Mouse (Mus musculus): ENCODE results near the gene Kng1.
"Not testable (repeated sequence)": the region's sequence is repeated elsewhere in the genome, so short reads cannot be mapped to it uniquely, and the experiment has no call there.

Gene Kng1

DNA sequence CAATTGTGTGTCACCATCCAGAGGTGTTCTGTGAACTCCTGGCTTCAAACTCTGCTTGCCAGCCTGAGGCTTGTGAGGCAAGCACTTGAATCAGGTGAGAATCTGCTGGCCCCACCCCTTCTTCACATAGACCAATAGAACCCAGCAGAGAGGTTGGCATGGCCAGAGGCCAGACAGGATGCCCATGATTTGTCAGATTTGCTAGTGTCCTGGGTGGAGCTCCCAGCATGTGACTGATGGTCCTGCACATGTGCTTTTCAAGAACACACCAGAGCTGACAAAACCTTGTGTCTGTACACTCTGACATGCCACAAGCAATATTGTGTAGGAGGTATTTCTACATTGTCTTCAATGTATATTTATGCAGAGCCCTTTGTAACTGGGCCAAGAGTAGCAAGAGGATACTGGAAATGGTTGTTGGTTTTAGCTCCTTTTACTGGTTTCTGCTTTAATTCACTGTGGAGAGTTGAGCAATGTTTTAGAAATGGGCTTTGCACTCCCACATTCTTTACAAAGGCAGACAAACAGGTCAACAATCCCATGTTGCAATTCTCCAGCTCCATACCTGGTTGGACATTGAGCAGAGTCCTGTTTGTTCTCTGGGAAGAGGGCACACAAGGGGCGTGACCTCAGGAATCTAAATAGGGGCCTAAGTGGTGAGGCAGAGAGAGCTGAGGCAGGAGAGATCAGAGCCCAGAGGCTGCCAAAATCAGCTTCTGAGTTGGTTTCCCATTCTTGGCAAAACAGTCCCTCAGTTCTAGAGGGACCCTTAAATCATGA is at the start of gene Kng1:
Kng1 (plus strand) TSS at position 198 of the 780 bp plus-strand sequence.
- in situ Hi-C loops (cut with MboI; ENCODE audit: unreplicated experiment in 2 of 2), result not testable (repeated sequence)

DNA sequence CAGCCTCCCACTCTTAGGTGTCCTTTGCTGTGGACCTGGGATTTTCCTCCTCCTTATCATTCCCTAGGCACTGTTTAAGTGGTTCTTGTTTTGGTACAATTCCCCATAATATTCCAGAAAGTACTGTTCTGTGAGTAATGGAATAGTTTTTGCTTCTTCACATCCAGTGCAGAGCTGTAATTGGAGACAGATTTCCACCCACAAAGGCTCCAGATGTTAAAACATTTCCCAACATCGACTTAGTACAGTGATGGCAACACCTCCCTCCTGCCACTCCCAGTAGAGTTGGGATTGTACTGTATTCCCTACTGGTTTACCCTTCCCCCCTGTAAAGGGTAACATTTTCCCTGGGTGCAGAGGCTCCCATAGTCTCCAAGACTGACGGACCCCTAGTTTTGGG is 43.9 kb upstream of the Kng1 start:
- in situ Hi-C loops (cut with MboI; ENCODE audit: unreplicated experiment in 2 of 2), result not testable (repeated sequence)

DNA sequence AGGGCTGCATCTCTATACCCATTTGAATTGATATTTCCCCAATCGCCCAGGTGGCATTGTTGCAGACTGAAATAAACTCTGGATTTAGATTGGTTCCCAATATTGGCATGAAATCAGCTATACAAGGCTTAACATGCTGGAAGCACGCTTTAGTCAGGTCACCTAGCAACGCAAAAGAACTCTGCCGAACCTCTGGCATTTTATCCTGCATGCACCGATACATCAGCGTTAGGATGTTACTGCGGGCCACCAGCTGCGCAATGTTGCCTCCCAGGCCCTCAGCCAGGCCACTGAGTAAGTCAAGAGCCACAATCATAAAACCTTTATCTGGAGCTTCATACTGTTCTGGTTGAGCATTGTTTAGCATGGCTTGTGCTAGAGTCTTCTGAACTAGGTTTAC is 43.0 kb upstream of the Kng1 start:
- in situ Hi-C loops (cut with MboI; ENCODE audit: unreplicated experiment in 2 of 2), result not testable (repeated sequence)

DNA sequence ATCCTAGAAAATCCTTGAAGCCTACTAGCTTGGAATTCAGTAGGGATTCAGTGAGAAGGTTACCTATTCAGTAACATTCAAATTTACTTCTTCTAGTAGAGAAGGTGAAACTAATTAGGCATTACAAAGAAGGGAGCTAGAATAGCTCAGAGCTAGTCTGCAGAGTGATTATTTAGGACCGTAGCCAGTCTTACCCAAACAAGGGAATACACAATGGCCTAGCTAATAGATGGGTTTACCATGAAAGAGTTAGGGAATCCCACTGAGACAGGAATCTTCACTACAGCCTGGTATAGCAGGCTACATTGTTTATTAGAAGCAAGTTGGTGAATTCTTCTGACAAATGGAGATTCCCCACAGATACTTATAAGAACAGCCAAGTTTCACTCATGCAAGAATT is 37.1 kb upstream of the Kng1 start:
- in situ Hi-C loops (cut with MboI; ENCODE audit: unreplicated experiment in 2 of 2), result not testable (repeated sequence)

DNA sequence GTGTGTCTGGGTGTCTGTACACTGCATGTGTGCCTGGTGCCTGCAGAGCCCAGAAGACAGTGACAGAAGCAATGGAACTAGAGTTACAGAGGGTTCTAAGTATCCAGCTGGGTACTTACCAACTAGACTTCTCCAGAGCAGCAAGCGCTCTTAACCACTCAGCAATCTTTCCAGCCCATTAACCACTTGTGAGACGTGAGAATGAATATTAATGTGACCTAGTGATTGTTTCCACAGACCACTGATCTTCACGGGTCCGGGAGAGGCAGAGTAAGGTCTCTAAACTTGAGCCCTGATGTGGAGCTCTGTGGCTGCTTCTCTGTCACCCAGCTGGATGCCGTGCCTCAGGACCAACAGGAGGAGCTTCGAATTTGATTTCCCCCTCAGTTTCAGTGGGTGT is 32.6 kb upstream of the Kng1 start:
- in situ Hi-C loops (cut with MboI; ENCODE audit: unreplicated experiment in 2 of 2), result loop anchor here in 1 of 2 experiments (25.0 kb wide), 1 partner anchor 713 kb away; no protein-coding TSS in a partner anchor

DNA sequence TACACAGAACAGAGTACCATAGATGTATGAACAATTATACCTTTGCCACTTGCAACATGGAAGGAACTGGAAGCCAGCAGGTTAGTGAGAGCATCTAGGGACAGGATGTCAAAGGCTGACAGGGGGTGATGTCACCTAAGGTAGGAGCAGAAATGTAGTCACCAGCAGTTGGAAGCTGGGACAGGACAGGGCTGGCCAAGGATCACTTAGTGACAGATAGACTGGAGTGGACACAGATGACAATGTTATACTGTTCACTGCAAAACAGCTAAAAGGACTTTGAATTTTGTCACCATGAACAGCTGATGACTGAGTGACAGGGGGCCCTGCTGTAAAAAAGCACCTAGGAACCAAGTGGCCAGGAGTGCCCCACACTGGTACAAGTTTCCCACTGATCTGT is 31.1 kb upstream of the Kng1 start:
- in situ Hi-C loops (cut with MboI; ENCODE audit: unreplicated experiment in 2 of 2), result loop anchor here in 1 of 2 experiments (25.0 kb wide), 1 partner anchor 714 kb away; no protein-coding TSS in a partner anchor

DNA sequence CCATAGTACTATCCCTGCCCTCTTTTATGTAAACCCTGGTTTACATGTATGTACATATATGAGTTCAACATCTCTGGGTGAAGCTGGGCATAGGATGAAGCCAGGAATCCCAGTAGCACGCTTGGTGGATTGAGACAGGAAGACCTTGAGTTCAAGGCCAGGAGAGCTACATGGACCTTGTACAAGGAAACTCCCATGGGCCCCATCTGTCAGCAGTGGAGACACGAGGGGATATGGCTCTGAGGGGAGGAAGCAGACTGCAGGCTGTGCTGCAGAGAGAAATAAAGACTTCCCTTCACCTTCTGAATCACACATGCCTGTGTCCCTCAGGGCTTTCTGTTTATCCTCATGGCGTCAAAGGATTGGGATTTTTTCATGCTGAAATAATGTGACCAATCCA is 30.3 kb upstream of the Kng1 start:
- in situ Hi-C loops (cut with MboI; ENCODE audit: unreplicated experiment in 2 of 2), result loop anchor here in 1 of 2 experiments (25.0 kb wide), 1 partner anchor 715 kb away; no protein-coding TSS in a partner anchor

DNA sequence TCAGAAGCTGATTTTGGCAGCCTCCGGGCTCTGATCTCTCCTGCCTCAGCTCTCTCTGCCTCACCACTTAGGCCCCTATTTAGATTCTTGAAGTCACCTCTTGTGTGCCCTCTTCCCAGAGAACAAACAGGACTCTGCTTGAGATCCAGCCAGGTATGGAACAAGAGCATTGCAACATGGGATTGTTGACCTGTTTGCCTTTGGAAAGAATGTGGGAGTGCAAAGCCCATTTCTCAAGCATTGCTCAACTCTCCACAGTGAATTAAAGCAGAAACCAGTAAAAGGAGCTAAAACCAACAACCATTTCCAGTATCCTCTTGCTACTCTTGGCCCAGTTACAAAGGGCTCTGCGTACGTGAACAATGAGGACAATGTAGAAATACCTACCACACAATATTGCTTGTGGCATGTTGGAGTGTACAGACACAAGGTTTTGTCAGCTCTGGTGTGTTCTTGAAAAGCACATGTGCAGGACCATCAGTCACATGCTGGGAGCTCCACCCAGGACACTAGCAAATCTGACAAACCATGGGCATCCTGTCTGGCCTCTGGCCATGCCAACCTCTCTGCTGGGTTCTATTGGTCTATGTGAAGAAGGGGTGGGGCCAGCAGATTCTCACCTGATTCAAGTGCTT is 28.6 kb upstream of the Kng1 start, which contains the start of gene Kng2:
Kng2 (minus strand) TSS at position 517 of the 635 bp plus-strand sequence.
- in situ Hi-C loops (cut with MboI; ENCODE audit: unreplicated experiment in 2 of 2), result loop anchor here in 1 of 2 experiments (25.0 kb wide), 1 partner anchor 717 kb away; no protein-coding TSS in a partner anchor

DNA sequence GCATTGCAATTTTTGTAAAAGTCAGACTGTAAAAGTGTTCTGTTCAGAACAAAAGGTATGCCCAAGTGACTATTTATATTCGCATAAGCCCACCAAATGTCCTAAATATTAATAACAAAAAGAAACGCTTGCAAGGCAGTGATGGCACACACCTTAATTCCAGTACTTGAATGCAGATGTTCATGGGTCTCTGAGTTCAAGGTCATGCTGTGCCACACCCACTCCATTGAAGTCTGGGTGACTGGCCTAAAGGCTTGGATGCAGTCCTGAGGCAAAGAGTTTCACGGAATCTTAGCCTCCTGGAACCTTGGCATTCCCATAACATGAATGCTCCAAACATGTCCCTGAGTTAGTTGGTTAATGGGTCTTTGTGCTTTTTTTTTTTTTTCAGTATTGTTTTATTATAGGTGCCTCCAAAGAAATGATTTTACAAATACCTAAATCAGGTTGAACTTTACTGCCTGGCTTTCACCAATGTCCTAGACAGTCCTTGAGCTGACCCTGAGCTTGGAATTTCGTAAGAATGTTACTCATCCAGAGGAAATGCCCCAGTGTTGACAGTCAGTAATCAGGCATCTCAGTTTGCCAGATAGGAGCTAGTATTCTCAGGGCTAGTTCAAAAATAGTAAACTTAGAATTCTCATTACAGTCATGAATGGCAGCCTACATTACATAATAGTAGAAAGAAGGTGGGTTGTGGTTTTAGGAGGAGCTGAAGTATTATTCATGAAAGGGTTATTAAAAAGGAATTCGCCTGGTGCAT is 26.8 kb upstream of the Kng1 start:
- in situ Hi-C loops (cut with MboI; ENCODE audit: unreplicated experiment in 2 of 2), result loop anchor here in 1 of 2 experiments (25.0 kb wide), 1 partner anchor 719 kb away; no protein-coding TSS in a partner anchor

DNA sequence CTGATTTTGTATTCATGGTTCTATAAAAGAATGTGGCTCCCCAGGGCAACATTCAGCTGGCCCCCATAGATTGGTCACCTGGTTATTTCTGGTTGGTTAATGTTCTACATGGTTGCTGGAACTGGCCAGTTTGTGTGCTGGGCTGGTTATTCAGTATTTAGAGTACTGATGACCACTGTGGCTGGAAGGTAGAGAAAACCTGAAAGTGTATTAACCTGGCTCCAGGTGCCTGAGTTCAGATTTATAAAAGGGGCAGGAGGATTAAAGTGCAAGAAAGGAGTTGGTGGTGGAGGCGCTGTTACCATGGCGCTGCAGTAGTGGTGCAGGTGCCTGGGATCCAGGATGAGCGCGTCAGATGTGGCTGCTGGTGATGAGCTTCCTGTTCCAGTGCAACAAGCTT is 24.0 kb upstream of the Kng1 start:
- in situ Hi-C loops (cut with MboI; ENCODE audit: unreplicated experiment in 2 of 2), result loop anchor here in 1 of 2 experiments (25.0 kb wide), 1 partner anchor 721 kb away; no protein-coding TSS in a partner anchor

DNA sequence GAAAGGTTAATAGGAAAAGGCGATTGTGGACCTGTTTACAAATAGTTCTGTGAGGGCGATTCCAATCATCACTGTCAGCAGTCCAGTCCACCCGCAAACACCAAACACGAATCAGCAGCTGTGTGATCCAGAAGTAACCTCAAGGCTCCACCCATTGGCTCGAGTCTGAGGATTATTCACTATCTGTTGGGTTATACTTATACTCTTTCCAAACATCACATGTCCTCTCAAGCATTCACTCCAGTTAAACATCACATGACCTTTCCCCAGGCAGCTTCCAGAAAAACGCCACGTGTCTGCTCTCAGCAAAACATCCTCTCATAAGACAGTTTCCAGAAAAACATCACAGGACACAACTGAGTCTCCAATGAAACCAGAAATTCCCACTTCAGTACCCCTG is 19.9 kb upstream of the Kng1 start:
- in situ Hi-C loops (cut with MboI; ENCODE audit: unreplicated experiment in 2 of 2), result loop anchor here in 1 of 2 experiments (25.0 kb wide), 1 partner anchor 725 kb away; no protein-coding TSS in a partner anchor

DNA sequence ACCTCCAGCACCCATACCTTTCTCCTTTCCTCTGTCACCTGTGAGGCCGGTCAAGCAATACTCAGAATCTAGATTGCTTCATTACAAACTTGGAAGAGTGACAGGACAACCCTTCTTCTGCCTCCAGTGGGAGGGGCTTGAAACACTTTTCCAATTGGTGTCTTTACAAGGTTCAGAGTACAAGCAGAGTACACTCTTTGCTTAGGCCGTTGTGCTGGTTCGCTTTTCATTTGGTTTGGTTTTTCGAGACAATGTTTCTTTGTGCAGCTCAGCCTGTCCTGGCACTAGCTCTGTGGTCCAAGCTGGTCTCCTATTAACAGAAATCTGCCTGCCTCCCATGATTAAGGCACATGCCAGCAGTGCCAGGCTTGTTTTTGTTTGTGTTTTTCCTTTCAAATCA is 18.4 kb upstream of the Kng1 start:
- in situ Hi-C loops (cut with MboI; ENCODE audit: unreplicated experiment in 2 of 2), result loop anchor here in 1 of 2 experiments (25.0 kb wide), 1 partner anchor 727 kb away; no protein-coding TSS in a partner anchor

DNA sequence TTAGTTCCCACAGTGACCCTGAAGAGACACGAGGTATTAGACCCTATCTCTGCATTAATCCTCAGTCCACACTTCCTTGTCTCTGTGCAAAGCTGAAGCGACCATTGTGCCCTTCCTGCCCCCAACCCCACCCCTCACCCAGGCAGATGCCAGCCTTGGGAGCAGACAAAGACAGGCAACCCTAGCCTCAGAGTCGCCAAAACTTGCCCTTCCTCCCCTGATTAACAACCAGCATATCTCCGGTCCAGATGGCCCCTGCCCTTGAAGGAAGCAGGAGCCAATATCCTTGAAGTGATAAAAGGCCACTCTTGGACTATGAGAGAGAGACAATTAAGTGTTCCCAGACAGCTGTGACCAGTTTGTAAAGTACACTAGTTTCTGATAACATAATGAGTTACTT is 16.8 kb upstream of the Kng1 start:
- in situ Hi-C loops (cut with MboI; ENCODE audit: unreplicated experiment in 2 of 2), result loop anchor here in 1 of 2 experiments (25.0 kb wide), 1 partner anchor 729 kb away; no protein-coding TSS in a partner anchor

DNA sequence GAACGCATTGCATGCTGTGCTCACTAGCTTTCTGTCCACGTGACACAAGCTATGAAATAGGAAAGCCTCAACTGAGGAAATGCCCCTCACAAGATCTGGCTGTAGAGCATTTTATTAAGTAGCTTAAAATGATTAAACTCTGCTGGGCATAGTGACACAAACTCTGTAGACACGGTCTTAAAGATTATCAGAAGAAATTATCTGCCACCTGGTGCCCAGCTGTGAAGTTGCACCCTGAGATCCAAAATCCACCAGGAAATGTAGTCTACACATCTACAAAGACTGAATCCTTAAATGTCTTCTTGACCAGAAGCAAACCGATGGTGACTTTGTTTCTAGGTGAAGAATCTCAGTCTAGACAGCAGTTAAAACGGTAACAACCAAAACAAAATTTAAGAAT is 11.3 kb upstream of the Kng1 start:
- in situ Hi-C loops (cut with MboI; ENCODE audit: unreplicated experiment in 2 of 2), result loop anchor here in 1 of 2 experiments (5.0 to 25.0 kb wide), 2 partner anchors 169 to 734 kb away; no protein-coding TSS in a partner anchor

DNA sequence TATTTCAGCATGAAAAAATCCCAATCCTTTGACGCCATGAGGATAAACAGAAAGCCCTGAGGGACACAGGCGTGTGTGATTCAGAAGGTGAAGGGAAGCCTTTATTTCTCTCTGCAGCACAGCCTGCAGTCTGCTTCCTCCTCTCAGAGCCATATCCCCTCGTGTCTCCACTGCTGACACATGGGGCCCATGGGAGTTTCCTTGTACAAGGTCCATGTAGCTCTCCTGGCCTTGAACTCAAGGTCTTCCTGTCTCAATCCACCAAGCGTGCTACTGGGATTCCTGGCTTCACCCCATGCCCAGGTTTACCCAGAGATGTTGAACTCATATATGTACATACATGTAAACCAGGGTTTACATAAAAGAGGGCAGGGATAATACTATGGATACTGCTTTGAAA is 2.0 kb downstream of the Kng1 start:
- in situ Hi-C loops (cut with MboI; ENCODE audit: unreplicated experiment in 2 of 2), result not testable (repeated sequence)

DNA sequence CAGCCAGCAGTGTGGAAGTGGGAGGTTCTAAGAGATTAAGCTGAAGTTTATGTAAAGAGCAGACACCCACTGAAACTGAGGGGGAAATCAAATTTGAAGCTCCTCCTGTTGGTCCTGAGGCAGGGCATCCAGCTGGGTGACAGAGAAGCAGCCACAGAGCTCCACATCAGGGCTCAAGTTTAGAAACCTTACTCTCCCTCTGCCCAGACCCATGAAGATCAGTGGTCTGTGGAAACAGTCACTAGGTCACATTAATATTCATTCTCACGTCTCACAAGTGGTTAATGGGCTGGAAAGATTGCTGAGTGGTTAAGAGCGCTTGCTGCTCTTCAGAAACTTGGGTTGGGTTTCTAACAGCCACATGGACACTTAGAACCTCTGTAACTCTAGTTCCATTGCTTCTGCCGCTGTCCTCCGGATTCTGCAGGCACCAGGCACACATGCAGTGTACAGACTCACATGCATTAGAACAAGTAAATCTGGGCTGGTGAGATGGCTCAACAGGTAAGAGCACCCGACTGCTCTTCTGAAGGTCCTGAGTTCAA is 3.2 kb downstream of the Kng1 start:
- in situ Hi-C loops (cut with MboI; ENCODE audit: unreplicated experiment in 2 of 2), result not testable (repeated sequence)

DNA sequence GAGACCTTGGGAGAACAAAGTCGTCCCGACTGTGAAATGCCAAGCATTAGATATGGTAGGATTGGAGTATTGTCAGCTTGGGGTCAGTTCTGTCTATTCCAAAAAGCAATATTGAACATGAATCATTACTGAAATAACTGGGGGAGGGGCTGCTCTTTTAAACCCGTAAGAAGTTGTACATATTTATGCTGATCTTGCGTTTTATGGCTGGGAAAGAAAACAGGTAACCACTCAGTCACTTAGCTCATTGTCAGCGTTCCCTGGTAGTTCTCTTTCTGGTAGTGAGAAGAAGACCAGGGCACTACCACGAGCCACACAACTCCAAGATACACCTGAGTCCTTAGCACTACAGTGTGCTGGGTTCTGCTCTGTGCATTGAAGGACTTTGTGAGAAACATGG is 19.9 kb downstream of the Kng1 start:
- in situ Hi-C loops (cut with MboI; ENCODE audit: unreplicated experiment in 2 of 2), result loop anchor here in 1 of 2 experiments (25.0 kb wide), 1 partner anchor 560 kb away; no protein-coding TSS in a partner anchor

DNA sequence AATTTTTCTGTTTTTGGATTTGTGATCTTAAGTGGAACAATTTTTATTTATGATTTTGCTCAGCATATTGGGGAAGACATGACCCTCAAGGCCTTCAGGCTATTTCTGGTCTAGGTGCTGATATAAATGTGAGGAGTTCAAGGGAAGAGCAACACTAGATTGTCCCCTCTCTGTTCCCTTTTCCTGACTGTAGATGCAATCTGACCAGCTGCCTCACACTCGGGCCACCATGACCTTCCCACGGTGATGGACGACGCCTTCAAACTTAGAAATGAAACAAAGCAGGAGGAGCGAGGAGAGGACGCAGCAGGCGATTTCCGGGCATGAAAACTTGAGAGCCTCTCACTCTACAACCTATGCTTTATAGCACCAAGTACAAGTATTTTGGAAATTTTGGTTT is 29.5 kb downstream of the Kng1 start:
- in situ Hi-C loops (cut with MboI; ENCODE audit: unreplicated experiment in 2 of 2), result loop anchor here (5.0 to 25.0 kb wide), 4 partner anchors 458 to 810 kb away; partner anchors contain the start of gene Sst (in 1 of the 2)

DNA sequence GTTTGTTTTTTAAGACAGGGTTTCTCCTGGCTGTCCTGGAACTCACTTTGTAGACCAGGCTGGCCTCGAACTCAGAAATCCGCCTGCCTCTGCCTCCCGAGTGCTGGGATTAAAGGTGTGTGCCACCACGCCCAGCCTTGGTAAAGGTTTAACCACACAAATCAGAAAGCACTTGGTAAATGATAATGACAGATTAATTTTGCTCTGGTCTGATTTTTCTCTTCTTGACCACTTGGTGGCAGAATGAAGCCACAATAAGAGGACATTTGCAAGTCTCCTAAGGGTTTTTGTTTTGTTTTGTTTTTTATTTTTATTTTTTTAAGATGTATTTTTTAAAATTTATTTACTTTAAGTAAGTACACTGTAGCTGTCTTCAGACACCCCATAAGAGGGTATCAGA is 30.0 kb downstream of the Kng1 start:
- in situ Hi-C loops (cut with MboI; ENCODE audit: unreplicated experiment in 2 of 2), result loop anchor here (5.0 to 25.0 kb wide), 4 partner anchors 457 to 810 kb away; partner anchors contain the start of gene Sst (in 1 of the 2)

DNA sequence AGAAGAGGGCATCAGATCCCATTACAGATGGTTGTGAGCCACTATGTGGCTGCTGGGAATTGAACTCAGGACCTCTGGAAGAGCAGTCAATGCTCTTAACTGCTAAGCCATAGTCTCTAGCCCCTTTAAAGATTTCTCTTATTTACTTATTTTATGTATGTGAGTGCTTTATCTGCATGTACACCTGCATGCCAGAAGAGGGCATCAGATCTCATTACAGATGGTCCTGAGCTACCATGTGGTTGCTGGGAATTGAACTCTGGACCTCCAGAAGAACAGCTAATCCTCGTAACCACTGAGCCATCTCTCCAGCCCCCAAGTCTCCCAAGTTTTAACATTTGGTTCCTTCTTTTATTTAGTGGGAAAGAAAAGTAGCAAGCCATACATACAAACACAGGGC is 30.8 kb downstream of the Kng1 start:
- in situ Hi-C loops (cut with MboI; ENCODE audit: unreplicated experiment in 2 of 2), result loop anchor here (5.0 to 25.0 kb wide), 4 partner anchors 456 to 809 kb away; partner anchors contain the start of gene Sst (in 1 of the 2)
